Mouse (Mus musculus) skeletal muscle tissue, adult 2 months (tissue): ENCODE measurements around the gene Hnrnpf.
"Not testable (repeated sequence)": the region's sequence is repeated elsewhere in the genome, so short reads cannot be mapped to it uniquely, and the experiment has no call there.

Experiments
- DNase-seq: peaks from one replicate; pipeline ENCODE4 v3.0.0-alpha.2; 2012; ENCODE audit warnings: low read depth, low spot score

The Hnrnpf gene

DNA sequence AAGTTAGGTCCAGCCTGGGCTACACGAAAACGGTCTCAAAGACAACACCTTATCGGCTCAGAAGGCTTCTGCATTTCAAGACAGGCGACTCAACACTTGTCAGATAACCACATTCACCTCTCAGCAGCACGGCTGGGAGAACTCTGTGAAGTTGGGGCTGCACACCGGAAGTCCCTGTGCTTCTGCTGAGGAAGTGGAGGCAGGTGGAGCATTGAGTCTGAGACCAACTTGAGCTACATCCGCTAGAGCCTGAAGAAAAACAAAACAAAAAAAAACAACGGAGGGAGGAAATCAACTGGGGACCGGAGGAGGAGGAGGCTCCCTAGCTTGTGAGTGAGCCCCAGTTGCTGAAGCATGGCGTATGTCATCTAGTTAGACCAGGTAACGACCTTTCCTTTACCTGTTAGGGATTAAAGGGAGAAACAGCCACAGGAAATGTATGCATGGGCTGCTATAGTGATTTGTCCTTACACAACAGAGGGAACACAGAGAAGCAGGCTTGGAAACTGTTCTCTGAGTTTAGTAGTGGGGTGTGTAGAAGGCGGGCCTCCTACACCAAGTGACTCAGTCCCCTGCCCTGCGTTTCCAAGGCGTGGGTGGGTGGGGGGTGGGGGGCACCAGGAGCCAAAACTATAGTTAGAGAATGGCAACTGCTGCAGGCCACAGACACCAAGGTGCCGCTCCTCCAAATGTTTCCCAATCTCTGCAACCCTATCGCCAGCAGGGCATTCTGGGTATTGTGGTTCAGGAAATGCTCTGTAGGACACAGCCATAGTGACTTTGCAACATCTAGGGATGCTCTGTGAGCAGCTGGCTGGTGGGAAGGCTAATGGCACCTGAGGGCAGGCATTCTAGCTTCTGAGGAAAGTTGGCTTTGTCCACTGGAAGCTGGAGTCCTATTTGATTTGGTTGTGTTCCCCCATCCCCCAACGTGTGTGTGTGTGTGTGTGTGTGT, at the start of gene Hnrnpf:
Gene Hnrnpf, plus strand, starts transcription at position 199 of the 955 bp plus-strand sequence.
- no peak for DNase-seq

DNA sequence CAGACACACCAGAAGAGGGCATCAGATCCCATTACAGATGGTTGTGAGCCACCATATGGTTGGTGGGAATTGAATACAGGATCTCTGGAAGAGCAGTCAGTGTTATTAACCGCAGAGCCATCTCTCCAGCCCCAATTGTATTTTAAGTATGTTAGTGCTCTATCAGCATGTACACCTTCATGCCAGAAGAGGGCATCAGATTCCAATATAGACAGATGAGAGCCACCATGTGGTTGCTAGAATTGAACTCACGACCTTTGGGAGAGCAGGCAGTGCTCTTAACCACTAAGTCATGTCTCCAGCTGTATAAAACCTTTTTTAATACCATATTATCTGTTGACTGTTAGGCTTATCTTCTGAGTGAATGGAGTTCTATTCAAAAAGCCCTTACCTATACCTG, 48.4 kb upstream of the Hnrnpf start:
- DNase-seq, result no peak

DNA sequence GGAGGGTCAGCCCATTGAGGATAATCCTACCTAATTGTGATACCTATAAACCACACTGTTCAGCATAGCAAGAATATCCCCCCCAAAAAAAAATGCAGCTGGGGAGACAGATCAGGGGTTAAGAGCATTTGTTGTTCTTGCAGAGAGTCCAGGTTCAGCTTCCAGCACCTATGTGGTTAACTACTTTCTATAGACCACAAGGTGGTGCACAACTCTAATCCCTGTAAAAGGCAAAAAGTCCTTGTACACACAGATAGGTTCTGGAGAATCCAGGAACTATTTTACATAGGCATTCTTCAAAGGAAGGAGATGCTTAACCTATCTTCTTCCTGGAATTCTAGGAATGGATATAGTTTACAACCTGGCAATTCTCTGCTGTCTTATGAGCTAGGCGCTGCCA, 42.1 kb upstream of the Hnrnpf start:
- no peak for DNase-seq

DNA sequence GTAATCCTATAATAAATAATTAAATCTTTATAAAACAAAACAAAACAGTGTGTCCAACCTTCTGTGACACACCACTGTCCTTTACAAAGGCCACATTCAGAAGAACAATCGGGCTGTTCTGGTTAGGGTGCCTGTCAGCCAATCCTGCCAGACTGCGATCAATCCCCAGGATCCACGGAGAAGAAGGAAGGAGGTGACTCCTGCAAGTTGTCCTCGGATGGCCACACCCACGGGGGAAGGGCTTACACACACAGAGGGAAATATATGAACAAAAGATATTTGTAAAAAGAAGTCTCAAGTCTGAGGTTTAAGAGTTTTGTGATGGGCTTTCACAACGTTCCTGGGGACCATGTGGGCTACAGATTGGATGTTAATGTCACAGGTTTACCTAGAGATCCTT, 38.3 kb upstream of the Hnrnpf start, which contains the start of gene Zfp239:
Gene Zfp239, plus strand, starts transcription at position 253 of the 400 bp plus-strand sequence.
- no peak for DNase-seq

DNA sequence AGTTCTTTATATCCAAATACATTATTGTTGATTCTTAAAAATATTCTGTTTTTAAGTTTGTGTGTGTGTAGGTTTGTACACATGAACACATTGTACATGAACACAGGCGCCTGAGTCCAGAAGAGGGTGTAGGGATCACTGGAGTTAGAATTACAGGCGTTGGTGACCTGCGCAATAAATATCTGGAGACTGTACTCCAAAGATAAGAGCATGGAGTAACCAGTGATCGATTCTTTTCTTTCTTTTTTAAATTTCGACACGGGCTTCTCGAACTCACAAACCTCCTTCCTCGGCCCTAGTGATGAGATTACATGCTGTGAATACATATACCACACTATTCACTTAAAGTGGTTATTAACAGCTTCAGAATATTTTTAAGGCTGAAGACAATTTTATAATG, 37.7 kb upstream of the Hnrnpf start:
- DNase-seq, result no peak

DNA sequence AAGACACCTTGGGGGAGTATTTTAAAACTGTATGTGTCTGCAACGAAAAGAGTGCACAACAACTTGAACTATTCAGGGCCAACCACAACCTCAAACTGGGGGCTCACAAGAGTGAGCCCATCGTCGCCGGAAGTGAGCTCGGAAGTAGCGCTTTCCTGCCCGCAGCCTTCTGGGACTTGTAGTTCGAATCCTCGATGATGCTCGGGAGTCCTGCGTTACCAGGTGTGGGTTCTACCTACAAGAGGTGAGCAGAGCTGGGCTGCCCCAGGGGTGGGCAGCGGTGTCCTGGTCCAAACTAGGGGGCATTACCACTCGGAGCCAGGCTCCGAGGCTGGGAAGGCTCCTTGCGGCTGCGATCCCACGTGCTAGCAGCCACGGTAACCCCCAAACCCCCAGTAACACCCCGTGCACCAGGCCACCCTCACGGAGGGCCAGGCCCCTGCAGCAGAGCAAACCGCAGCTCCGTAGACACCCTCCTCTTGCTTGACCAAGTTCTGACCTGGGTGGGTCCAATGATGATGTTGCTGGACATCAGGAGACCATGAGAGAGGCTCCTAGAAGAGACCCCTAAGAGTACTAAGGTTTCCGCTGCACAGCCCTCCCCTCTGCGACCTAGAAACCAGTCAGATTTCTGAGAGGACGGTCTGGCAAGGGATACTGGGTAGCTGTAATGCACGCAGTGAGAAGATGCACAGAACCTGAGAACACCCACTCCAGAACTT, 37.1 kb upstream of the Hnrnpf start:
- DNase-seq, result peak; percentile 32

DNA sequence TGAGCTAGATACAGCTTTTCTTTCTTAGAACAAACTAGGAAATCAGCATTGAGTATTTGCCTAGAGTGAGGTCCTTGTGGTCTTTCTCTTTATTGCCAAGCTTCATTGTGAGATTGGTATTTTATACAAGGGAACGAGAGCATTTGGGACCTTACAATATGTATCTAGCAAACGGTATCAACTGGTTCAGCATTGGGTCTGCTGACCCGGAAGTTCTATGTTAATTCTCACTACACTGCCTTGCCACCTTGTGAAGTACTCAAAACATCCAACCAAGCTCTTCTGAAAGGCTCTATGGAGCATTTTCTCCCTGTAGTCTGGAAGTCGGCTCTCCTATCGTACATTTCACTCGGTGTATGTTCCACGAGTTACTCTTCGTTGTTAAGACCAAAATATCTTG, 36.4 kb upstream of the Hnrnpf start:
- no peak for DNase-seq

DNA sequence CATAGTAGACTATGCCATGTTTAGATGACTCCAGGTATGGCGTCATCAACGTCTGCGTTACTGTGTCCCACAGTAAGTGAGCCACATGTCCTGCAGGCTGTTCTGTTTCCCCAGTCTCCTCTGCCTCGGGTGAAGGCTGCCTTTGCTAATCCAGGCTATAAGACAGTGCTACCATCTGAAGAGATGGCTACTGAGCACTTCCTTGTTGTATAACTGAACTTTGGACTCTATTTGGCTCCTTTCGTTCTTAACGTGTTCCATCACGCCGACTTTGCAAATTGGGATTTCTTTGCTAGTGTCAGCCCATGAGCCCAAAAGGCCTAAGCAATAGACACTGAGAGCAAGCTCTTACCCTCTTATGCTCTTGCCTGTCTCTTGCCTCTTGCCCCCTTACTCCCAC, 31.9 kb upstream of the Hnrnpf start:
- no peak for DNase-seq

DNA sequence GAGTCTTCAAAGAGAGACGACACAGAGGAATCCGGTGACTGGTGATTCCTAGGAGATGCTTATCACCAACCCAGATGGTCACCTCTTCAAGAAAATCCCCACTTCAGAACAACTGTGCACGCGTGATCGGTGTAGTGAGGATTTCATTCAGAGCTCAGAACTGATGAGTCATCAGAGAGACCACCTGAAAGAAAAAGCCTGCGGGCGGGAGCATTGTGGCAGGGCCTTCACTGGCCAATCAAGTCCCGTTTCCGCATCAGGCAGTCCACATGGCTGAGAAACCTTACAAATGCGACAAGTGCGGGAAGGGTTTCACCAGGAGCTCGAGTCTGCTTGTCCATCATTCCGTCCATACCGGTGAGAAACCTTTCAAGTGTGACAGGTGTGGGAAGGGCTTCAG, 29.1 kb upstream of the Hnrnpf start:
- no peak for DNase-seq

DNA sequence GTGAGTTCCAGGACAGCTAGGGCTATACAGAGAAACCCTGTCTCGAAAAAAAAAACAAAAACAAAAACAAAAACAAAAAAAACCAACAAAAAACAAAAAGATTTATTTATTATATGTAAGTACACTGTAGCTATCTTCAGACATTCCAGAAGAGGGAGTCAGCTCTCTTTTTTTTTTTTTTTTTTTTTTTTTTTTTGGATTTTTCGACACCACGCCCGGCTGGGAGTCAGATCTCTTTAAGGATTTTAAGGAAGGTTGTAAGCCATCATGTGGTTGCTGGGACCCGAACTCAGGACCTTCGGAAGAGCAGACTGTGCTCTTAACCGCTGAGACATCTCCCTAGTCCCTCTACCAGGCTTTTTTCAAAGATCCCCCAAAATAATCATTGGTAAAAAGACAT, 26.7 kb upstream of the Hnrnpf start:
- not testable (repeated sequence) for DNase-seq

DNA sequence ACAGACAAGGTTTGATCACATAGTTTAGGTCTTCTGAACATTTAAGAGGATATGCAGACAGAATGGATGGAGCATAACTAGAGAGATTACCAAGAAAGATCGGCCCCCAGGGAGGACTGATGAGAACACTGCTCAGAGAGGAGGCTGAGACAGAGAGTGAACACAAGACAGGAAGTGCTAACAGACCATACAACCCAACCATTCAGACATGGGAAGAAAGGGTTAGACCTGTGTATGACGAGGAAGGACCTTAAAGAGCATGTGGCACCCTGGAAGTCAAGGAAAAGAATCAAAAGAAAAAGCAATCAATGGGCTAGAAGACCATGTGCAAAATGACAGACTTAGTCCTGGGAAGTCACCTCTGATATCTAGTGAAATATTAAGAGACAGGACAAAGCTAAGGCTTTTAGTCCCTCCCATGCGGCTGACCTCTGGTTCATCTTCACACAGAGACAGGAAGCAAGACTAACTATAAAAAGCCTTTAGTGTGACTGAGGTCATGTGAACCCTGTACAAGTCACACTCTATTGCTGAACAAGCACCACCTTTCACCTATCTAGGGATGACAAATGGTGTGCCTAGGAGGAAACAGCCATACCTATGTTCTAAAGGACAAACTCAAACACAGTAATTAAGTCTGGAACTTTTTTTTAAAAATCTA, 25.4 kb upstream of the Hnrnpf start:
- DNase-seq, result no peak

DNA sequence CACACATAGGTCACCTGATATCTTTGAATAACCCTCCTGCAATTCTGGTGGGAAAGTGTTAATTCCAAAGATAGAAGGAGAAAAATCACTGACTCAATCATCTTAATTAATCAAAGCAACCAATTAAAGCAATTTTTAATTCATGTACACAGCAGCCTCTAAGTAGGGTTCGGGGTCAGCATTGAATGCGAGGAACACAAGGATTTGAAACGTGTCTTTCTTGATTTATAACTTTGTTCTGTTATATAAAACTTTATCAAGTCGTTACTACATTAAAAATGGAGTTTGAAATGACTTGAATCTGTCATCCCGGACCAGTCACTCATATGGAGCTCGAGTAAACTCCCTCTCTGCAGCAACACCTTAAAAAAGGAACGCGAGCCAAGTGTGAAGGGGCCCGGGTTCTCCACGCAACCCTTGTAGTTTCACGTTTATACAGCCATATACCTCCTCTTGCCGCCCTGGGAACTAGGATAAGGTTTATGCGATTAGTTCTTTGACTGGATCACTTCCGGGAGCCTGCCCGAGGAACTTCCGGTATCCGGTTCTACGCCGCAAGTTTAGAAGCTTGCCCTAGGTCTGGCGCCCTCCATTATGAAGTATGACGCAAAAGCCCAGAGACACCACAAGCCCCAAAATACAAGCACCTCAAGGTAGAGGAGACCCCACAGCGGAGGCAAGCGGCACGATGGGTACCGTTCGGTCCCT, 21.3 kb upstream of the Hnrnpf start:
- DNase-seq, result peak; percentile 94

DNA sequence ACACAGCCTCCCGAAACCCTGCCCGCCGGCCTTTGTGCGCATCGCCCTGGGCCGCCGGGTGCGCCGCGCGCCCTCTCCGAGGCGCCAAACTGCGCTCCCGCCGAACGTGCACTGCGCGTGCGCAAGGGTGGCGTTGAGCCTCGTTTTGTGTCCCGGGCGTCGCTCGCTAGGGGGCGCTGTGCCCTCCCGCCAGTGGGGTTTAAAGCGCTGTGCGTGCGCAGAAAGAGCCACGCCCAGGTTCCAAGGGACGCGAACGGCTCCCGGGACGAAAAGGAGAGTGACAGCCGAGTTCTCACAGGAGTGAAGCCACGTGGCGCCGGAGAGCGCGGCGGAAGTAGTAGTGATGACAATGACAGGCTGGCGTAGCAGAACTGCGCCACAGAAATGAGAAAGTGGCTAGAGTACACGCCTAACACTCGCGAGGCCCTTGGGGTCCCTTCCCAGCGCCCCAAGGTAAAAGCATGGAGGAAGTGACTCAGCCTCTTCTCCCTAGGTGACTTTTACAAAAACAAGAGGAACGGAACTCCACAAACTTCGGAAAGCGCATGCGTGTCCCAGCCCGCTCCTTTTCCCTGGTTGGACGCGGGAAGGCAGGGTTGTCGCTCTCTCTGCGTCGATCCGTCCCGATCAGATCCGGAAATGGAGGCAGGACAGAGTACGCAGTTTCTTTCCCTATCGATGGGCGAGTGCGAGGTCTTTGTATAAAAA, 20.6 kb upstream of the Hnrnpf start:
- peak; percentile 99 for DNase-seq

DNA sequence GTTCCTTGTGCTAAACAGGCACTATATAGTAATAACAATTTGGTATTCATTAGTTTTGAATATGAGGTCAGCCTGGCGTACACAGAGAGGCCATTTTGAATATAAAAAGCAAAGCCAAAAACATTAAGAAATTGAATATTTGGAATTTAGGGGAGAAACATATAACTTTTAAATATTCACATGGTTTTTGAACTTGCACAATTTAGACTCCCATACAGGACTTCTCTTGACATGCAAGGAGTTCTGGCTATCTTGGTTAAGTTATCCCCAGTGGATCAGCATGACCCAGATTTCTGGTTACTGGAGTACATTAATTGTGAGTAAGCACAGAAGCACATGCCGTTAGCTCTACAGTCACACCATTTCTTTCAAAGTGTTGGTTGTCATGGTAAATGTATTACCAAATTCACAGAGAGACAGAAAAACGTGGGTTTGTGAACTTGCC, 19.7 kb upstream of the Hnrnpf start:
- no peak for DNase-seq

DNA sequence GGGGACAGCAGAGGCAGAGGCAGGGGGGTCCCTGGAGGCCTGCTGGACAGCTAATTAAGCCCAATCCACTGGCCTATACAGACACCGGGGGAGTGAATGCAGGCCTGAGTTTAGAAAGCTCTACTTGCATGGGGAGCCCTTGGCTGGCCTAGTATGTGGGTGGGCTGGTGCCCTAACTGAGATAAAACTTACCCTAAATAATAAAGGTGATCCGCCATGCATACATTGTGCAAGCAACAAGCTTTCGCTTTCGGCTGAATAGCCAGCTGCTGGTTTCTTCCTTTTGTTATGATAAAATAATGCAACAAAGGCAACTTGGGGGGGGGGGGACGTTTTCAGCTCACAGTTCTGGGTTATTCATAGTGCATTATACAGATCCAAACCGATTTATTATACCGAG, 18.9 kb upstream of the Hnrnpf start:
- DNase-seq, result no peak

DNA sequence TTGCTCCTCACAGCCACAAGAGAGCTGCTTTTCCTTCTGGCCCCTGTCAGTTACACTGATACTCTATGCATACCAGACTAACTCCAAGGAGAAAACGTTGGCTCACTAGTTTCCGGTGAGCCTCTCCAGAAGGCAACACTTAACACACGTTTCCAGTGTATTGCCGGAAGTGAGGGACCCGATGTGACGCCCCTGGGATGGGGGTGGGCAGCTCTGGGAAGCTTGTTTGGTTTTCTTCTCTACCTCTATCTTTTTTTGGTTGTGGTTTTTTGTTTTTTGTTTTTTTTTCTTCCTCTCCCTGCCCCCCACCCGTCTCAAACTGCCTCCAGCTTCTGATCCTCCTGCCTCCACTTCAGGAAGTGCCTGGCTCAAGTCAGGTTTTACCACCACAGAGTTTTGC, 18.1 kb upstream of the Hnrnpf start:
- DNase-seq, result no peak

DNA sequence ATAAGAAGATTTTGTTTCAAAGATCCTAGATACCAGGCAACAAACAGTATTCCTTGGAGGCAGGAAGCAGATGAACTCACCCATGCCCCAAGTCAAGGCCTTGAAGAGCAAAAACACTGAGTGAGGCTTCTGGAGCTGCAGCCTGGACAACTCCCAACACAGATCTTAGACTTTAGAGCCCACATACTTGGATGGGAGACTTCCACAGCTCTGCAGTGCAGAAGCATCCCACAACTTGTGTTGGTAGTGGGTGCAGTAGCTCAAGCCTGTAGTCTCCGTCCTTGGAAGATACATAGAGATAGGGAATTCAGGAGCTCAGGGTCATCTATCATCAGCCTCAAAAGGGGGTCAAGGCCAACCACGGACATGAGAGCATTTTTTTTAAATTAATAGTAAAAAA, 14.2 kb upstream of the Hnrnpf start:
- DNase-seq, result no peak

DNA sequence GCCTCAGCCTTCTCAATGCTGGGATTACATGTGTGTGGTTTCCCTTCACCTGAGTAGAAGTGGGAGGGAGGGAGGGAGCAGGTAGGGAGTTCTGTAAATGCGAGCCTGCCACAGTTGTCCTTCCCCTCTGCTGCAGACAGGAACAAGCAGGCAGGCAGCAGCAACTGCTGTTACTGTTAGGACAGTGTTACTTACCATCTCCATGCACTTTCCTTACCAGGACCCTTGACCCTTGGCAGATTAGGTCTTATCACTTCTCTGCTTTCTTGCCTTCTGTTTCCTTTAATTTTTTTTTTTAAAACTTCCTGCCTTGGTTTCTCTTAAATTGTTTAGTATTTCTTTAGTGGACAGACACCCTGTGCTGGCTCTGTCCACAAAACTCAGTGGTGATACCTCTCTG, 12.1 kb upstream of the Hnrnpf start:
- DNase-seq, result no peak

DNA sequence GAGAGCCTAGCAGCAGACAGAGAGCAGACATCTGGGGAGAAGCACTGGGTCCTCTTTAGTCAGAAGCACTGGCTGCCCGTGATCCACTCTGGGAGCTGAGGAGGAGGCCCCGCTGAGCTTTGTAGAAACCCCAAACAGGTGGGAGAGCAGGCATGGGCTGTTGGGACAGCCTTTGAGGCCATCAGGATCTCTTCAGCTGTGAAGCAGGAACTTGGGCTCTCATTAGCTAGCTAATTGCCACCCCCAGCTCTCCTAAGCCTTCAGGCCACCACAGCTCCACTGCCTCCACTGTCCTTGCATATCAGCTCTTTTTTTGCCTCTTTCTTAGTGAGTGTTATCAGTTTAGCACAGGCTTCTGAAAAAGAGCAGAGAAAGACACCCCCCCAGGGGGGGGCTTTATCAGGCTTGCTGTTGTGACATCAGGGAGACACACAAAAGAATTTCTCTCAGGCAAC, 11.5 kb upstream of the Hnrnpf start:
- DNase-seq, result no peak

DNA sequence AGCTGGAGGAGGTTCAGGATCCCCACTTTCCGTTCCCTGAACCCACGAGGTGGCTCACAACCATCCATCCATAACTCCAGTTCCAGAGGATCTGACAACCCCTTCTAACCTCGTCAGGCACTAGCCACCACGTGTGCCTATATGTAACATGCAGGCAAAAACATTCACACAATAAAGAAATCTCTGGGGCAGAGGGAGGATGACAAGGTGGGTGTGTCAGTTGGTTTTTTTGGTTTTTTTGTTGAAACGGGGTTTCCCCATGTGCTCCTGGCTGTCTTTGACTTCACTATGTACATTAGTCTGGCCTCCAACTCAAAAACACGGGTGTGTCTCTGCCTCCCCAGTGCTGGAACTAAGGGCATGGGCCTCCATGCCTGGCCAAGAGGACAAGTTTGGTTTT, 9.9 kb upstream of the Hnrnpf start:
- DNase-seq, result no peak
